Mouse (Mus musculus) lung, postnatal 10 days (tissue): ENCODE data around the gene Tbx1.

Experiments
- DNase-seq: peaks from one replicate; pipeline ENCODE4 v3.0.0; 2021

Gene Tbx1

DNA sequence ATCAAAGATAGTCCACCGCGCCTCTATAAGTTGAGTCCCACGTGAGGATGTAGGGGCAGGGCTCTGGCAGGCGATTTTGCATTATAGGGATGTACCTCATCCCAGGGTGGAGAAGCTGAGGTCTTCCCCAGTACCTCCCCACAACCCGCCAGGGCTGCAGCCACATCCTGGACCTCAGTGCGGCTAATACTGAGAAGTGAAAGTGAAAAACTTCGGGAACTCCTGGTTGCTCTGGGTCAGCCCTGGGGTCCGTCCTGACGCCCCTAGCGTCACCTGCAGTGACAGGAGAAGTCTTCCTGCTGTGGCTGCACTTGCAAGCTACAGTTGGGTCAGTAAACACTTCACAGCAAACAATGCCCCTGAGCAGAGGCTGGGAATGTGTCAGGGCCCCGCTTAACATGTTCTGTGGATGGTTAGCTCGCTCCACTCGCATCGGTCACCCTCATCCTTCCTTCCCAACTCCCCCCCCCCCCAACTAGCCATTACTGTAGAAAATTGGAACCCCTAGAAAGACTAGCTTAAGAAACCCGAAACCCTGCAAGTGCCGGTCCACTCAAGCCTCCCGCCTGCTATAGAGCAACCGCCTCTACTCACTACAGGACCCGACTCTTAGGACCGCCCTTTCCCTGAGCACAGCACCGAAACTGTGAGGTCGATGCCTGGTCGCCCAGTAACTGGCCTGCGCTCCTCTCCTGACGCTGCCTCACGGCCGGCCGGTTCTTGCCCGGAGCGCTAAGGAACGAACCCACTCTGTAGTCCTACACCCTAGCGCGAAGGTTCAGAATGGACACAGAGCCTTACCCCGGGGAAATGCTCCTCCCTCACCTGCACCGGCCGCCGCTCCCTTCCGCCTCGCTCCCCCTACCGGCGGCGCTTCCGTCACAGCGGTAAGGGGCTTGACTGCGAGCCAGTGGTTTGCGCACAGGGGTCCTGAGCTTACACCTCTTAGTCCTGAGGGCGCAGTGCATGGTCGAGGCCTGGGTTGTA, at the start of gene Tbx1:
Gene Tbx1, minus strand, starts transcription at position 868 of the 987 bp plus-strand sequence.
- DNase-seq, result no peak

DNA sequence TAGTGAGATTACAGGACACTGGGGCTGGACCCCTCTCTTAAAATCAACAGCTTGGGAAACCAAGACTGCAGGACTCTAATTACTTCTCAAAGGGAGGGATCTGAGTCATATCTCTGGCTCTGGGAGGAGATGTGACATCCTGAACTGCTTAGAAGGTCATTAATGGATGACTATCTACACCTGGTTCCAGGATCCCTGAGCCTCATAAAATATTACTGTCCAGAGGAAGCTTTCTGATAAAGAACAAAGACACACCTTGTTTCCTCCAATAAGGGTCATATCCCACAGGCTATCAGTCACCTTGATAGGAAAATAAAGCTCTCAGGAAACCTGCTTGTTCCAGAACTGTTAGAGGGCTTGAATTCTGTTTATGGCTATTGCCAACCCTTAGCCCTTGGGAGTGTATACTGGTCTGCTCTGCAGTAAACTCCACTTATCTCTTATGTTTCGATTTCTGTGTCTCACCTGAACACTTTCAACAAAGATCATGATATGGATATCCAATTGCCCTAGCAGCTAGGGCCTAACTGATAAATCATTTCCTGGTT, 49.0 kb upstream of the Tbx1 start:
- DNase-seq, result no peak

DNA sequence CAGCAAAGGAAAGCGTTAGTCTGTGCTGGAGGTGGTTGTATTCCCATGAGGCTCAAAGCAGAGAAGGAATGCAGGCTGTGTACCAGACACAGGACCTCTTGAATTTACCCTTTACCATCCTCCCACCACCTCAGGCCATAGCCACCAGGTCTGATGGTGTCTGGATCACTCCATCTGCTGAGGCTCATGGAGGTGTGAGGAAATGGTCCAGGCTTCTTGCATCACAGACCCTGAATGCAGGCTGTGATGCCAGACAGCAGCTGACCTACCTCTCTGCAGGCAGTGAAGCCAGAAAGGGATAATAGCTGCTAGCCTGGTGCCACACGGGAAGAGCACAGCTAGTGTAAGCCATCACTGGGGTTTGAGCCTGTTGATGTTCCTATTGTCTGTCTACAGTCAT, 47.9 kb upstream of the Tbx1 start:
- no peak for DNase-seq

GRCm38 (mm10) chr16:18636804-18637203, 46.3 kb upstream of the Tbx1 start:
- DNase-seq, result no peak

- no peak for DNase-seq
These were observed 45.9 kb upstream of the Tbx1 start for GRCm38 (mm10) chr16:18636401-18636800.

DNA sequence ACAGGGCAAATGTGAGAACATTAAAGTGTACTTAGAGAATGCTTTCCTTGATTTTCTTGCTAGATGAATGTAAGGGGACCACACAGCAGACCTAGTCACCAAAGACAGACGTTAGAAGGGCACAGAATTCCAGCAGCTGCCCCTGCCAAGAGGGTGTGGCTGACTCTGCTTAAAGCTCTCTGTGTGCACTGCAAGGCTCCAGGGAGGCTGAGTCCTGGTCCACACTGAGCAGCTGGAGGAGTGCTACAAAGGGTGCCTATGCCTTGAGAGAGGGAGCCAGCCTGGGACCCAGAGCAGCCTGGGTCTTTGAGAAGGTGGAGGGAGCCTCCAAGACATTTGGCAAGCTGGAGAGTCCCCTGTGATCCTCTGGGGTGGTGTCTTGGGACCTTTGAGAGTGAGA, 42.9 kb upstream of the Tbx1 start:
- no peak for DNase-seq

DNA sequence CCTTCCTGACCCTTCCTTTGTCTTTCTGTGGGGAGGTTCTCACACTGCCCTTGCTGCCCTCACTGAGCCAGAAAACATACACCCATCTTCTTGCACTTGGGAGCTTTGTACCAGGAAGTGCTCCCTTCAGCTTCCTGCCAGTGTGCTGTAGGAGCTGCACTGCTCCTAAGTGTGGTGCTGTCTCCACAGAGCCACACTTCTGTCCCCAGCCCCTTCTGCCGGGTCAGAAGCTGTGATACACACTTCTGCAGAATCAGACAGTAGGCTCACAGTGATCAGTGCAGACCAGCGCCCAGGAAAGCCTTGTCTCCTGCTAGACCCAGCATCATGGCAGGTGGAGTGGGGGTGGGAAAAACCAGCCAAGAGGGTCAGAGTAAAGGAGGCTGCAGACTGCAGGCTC, 42.3 kb upstream of the Tbx1 start:
- no peak for DNase-seq

DNA sequence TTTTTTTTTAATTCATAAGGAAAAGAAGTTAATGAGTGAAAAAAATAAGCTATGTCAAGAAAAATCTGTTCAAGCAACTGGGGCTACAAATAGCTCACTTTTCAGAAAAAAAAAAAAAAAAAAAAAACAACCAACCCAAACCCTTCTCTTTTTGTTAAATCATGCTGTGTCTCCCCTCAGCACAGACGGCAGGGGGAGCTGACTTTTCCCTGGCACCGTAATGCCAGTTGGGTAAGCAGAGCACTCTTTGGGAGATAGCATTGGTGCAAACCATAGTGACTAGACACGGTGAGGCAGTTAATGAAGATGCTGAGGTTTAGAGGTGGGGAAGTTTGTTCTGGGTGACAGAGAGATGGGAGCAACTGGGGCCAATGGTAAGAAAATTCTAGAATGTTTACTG, 41.6 kb upstream of the Tbx1 start:
- no peak for DNase-seq

DNA sequence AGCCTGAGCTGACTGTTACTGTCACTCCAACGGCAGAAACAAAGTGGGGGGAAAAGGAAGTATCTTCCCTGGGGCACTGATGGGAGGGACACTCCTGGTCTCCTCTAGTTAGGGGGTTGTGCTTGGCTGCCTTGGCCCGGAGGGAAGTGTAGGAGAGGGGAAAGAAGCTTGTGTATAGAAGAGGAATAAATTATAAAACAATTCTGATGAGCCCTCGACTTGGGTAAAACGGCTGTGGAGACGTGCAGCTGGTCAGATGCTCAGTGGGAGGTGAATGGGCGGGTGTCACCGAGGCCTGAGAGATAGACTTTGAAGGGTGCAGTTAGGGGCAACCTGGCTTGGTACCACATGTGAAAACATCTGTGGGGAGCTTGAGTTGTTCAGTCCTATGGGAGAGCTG, 40.7 kb upstream of the Tbx1 start:
- DNase-seq, result no peak

DNA sequence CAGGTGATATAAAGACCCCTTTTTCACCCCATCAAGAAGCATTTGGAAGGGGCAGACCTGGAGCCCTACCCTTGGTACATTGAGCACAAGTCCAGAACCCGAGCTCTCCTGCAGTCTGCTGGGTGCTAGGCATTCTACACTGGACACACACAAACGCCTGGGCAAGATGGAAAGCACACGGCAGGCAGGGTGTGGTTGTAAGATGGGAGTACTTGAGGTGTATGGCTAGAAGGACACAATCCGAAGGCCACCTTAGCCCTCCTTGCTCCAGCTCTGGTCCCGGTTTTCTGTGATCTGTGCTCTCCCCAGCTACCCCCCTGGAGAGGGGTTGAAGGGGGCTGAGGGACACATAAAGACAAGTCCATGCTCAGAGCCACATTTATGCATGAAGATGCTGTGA, 39.8 kb upstream of the Tbx1 start:
- DNase-seq, result no peak

DNA sequence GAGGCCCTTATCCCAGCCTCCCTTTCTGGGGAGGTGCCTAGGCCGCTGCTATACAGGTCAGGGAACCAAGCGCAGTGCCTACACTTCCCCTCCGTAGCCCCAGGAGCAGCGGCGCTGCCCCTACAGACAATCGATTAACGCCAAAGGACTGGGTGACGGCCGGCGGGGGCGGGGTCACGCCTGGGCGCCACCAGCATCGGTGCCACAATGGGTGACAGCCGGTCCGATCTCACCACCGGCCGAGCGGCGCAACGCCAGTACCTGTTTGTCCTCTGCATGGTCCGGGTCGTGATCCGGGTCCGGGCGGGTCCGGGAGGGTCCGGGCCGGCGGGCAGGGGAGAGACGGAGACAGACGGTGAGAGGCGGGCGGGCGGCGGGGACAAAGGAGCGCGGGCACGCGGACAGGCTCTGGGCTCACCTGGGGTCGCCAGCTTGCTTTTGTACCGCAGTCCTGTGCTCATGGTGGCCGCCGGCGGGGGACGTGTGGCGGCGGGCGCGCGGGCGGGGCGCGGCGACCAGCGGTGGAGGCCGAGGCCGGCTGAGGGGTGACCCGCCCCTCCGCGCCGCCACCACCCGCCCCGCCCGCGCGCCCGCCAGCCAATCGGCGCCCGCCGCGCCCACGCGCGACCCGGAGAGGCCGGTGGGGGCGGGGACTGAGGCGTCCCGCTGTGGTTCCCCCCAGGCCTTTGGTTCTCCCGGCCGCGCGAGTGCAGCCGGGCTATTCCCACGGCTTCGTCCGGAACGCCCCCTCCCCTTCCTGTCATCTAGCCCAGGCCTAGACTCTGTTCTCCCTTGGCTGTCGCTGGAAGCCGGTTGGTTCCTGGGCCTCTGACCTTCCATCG, 39.1 kb upstream of the Tbx1 start, which contains the start of gene Sept5:
Gene Sept5, minus strand, starts transcription at position 565 of the 842 bp plus-strand sequence.
- DNase-seq, result peak; percentile 75

GRCm38 (mm10) chr16:18628948-18629340, 38.5 kb upstream of the Tbx1 start:
- DNase-seq, result no peak

DNA sequence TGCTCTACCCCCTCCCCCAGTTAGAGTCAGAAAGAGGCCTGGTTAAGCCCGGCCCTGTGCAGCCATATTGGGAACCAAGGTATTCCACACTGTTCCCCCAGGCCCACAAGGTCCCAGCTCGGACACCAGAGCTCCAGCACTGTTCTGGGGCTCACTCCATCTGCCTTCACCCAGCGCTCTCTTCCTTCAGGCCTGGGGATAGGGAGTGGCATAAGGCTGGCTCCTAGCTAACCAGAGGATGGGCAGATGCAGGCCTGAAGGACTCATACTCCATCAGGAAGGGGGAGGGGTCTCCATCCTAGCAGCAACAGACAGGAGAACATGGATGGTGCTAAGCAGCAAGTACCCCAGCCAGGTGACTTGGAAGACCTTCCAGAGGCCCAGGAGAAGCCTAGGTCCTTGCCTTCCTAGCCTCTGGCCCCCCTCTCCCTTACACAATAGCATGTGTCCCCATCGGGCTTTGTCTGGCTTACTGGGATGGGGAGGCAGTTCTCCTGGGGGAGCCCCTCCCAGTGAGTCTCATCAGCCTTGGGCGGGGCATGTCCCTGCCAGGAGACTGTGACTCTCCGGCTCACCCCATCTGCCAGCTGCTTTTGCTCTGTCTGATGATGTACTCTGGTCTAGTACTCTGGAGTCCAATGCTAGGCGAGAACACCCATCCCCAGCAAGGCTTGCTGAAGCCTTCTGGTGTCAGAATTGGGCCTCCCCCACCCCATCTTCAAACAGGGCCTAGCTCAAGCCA, 37.9 kb upstream of the Tbx1 start:
- no peak for DNase-seq

DNA sequence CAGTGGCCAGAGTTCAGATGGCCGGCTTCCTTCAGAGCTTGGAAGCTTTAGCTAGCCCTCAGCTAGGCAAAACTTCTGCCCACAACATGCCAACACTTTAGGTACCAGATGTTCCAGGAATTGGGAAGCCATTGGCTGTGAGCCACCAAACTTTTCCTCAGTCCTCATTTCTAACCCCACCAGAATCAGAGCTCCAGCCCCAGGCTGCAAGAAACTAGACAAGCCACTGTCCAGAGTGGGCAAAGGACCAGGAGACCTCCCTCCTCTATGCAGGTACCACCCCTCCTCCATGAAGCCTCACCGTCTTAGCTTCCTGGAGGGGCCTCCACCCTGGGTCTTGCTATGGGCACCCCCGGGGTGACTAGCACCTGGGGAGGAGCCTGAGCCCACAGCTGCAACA, 36.7 kb upstream of the Tbx1 start:
- DNase-seq, result no peak

GRCm38 (mm10) chr16:18626376-18626878, 36.0 kb upstream of the Tbx1 start, which contains the start of gene Gm49601:
TSS of gene Gm49601 (minus strand) at chr16:18626427.
- peak; percentile 88 for DNase-seq

DNA sequence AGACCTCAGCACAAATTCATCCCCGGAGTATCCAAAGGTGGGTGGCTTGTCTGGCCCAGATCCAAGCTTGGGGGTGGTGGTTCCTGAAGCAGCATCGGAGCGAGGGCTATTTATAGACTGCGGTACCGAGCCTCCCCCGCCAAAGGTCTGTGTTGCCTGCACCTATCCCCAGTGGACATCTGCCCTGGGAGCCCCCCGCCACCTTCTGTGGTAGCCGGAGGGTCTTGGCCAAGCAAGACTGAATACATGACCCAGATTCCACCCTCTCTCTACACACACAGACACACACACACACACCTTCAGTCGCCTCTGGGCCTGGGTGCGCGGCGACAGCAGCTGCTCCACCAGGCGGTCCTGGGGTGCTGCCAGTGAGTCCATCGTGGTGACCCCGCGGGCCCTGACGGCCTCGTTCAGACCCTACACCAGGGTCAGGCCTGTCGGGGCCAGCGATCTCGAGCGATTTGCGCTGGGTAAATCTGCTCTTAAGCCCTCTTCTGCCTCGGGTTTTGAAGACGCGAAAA, 35.4 kb upstream of the Tbx1 start:
- no peak for DNase-seq

- no peak for DNase-seq
These were observed 34.6 kb upstream of the Tbx1 start for GRCm38 (mm10) chr16:18625097-18625496.

GRCm38 (mm10) chr16:18624641-18625040, 34.2 kb upstream of the Tbx1 start:
- DNase-seq, result no peak

DNA sequence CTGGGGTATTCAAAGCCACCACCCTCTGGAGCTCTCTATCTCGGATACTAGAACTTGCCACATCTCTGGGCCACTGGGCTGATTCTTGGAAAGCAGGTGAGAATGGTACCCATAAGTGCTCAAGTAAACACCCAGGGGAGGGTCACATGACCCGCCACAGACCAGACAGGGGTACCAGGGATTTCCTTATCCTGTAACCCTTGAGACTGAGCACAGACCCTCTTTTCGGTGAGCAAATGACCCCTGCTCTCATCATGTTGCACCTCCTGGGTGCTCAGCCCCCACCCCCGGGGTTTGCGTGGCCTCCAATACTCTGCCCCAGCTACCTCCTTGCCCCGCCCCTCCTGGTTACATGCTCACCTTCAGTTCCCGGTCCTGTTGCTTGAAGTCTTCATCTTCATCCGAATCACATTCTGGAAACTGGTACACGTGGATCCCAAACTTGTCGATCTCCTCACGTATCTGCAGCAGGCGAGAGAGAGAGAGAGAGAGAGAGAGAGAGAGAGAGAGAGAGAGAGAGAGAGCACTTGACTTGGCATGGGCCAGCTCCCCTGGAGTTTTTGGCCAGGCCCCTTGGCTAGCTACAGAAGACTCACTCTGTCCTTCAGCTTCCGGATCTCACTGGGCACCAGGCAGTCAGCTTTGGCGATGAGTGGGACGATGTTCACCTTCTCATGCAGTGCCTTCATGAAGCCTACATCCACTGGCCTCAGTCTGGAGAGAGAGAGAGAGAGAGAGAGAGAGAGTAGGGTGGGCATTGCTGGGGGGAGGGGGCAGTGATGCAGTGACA, 33.5 kb upstream of the Tbx1 start:
- no peak for DNase-seq

- no peak for DNase-seq
These were observed 32.7 kb upstream of the Tbx1 start for GRCm38 (mm10) chr16:18622916-18623750.
